Mouse (Mus musculus): ENCODE measurements around the gene Camk2g.

The Camk2g gene

GRCm38 (mm10) chr14:20700362-20700761, 93.5 kb downstream of the Camk2g start:
- DNase-seq, result no peak

- no peak for DNase-seq
Measured at GRCm38 (mm10) chr14:20698515-20698914, 95.4 kb downstream of the Camk2g start.

- peak; percentile 33 to 53 for DNase-seq
Measured at GRCm38 (mm10) chr14:20696986-20697385, 96.9 kb downstream of the Camk2g start.

- DNase-seq, result peak; percentile 21 to 25
Measured at GRCm38 (mm10) chr14:20695761-20696520, 97.9 kb downstream of the Camk2g start.

GRCm38 (mm10) chr14:20694884-20695760, 98.8 kb downstream of the Camk2g start, which contains the start of gene Fut11:
Gene Fut11 (plus strand): TSS chr14:20694968.
- peak; percentile 87 to 91 for DNase-seq

- no peak for DNase-seq
Measured at GRCm38 (mm10) chr14:20694185-20694883, 99.6 kb downstream of the Camk2g start.

GRCm38 (mm10) chr14:20693589-20694101, 100.2 kb downstream of the Camk2g start:
- DNase-seq, result no peak

GRCm38 (mm10) chr14:20691772-20692171, 102.1 kb downstream of the Camk2g start:
- DNase-seq, result no peak

- DNase-seq, result no peak
Measured at GRCm38 (mm10) chr14:20689009-20689408, 104.9 kb downstream of the Camk2g start.

GRCm38 (mm10) chr14:20686576-20686975, 107.3 kb downstream of the Camk2g start:
- DNase-seq, result no peak

Measured in lung, adult 18-20 months (tissue).